Mouse (Mus musculus) hindlimb bud, embryonic 11.5 days (tissue): ENCODE measurements around the gene Csrp2.

Experiments used
- DNase-seq: peaks from one replicate; pipeline ENCODE4 v3.0.0-alpha.2; 2012; ENCODE audit warnings: low read depth, low spot score; ENCODE audit errors: extremely low spot score

Gene Csrp2

GRCm38 (mm10) chr10:110919531-110920343 lies at the start of gene Csrp2:
Csrp2 (plus strand) TSS chr10:110919789.
- peak; percentile 79 for DNase-seq

- no peak for DNase-seq
These were observed 44.7 kb upstream of the Csrp2 start for GRCm38 (mm10) chr10:110874853-110875252.

GRCm38 (mm10) chr10:110876956-110877355 lies 42.6 kb upstream of the Csrp2 start:
- DNase-seq, result no peak

GRCm38 (mm10) chr10:110877851-110878250 lies 41.7 kb upstream of the Csrp2 start:
- no peak for DNase-seq

DNA sequence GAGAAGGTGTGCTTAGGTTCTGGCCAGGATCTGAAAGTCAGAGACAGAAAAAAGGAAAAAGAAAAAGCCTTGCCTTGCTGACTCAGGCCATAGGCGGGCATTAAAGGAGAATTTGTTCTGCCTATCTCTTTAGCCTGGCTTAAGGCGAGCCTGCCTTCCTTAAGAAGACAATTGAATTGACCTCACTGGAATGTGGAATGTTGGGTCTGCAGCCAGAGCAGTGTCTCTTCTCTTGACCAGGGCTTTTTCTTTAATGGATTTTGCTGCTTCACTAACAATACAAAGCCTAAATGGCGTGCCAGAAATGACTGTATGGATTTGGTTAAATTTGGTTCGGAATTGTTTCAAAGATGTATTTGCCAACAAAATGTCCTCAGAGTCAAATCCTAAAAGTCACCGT lies 40.9 kb upstream of the Csrp2 start:
- no peak for DNase-seq

DNA sequence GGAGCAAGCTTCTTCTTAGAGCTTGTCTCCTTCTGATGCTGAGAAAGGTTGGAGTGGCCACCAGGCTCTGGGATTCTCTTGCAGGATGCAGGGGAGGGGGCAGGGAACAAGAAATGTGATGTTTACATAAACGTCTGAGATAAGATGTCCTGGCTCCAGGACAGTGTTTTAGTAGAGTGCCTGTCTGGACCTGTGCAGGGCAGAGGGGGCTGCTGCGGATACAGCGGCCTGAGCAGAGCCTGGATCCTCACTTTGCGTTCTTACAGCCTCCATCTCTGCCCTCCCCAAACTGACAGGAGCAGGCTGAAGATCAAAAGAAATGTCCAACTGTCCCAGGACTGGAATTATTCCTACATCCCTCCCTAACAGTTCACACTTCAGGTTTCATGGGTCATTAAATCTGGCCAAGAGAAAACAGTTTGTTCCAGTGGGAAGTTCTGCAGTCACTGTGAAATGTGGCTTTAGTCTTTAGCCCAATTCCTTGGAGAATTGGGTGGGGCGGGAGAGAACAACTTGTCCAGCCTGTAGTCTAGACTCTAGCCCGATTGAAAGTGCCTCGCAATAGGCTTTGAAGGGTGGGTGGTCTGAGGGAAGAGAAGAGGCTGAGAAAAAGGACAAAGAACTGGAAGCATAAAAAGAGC lies 40.0 kb upstream of the Csrp2 start:
- DNase-seq, result no peak

DNA sequence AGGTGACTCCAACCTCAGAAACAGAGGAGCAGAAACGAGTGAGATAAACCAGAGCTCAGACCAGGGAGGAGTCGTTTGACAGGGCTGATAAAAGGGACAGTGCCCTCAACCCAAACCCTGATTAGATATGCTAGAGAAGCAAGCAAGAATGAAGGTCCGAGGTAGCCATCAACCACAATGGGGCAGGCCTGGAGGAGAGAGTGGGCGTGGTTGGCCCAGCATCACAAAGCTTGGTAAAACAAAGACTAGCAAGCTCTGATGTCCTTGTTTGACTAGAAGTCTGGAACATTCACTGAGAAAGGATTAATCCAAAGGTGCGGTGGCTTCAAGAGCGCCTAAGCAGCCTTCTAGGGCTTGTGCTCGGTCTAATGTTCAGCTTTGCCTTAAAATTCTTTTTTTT lies 38.2 kb upstream of the Csrp2 start:
- DNase-seq, result no peak

DNA sequence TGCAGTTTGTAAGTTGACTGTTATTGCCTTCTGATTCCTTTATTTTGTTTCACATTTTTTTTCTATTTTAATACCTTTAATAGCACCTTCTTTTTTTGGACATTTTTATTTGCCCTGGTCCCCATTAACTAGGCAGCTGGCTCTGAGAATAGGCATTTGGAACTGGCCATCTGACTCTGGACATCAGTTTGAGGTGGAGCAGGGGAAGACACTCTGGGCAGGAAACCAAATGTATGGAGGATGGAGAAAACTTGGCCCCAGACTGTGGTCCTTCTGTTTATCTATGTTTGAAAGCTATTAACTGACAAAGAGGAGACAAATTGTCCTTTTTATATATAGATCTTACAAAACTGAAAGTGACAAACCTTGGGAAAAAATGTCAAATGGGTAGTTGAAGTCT lies 36.9 kb upstream of the Csrp2 start:
- DNase-seq, result no peak

DNA sequence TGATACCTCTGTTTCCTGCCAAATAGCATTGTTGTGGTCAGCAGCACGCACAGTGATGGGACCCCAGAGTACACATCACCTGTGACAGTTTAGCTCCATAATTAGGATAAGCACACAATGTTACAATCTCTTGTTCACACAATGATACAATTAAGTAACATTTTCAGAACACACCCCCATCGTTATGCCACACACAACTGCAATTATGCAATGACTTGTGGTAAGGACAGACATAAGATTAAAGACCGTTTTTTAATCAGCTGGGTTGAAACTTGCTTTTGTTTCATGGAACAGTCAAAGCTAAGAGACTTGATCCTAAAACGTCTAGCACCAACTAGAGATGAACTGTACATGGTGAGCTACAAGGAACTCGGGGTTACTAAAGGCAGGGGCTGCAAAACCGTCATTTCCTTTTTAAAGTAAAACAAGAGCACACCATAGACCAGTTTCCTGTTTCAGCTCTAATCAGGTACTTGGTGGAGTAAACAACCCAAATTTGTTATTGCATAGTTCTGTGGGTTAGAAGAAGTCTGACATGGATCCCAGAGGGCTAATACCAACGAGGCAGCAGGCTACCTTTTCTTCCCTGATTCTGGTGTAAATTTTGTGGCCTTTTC lies 28.8 kb upstream of the Csrp2 start:
- DNase-seq, result no peak

GRCm38 (mm10) chr10:110899744-110900501 lies 19.7 kb upstream of the Csrp2 start:
- DNase-seq, result no peak

DNA sequence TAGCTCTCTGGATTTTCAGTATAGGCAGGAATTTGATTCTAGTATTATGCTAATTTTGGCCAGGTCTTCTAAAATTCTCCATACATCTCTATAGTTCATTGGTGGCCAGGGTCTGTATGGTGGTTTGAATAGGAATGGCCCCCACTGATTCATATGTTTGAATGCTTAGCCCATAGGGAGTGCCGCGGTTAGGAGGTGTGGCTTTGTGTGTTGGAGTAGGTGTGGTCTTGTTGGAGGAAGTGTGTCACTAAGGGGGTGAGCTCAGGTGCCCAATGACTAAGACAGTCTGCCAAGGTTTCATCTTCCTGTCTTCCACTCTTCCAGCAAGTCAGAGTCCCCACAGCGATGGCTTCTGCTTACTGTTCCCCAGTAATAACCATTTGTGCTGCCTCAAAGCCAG lies 15.7 kb upstream of the Csrp2 start:
- no peak for DNase-seq

- no peak for DNase-seq
These were observed 2.8 kb upstream of the Csrp2 start for GRCm38 (mm10) chr10:110916666-110917344.

- DNase-seq, result no peak
These were observed 2.1 kb upstream of the Csrp2 start for GRCm38 (mm10) chr10:110917521-110917920.

DNA sequence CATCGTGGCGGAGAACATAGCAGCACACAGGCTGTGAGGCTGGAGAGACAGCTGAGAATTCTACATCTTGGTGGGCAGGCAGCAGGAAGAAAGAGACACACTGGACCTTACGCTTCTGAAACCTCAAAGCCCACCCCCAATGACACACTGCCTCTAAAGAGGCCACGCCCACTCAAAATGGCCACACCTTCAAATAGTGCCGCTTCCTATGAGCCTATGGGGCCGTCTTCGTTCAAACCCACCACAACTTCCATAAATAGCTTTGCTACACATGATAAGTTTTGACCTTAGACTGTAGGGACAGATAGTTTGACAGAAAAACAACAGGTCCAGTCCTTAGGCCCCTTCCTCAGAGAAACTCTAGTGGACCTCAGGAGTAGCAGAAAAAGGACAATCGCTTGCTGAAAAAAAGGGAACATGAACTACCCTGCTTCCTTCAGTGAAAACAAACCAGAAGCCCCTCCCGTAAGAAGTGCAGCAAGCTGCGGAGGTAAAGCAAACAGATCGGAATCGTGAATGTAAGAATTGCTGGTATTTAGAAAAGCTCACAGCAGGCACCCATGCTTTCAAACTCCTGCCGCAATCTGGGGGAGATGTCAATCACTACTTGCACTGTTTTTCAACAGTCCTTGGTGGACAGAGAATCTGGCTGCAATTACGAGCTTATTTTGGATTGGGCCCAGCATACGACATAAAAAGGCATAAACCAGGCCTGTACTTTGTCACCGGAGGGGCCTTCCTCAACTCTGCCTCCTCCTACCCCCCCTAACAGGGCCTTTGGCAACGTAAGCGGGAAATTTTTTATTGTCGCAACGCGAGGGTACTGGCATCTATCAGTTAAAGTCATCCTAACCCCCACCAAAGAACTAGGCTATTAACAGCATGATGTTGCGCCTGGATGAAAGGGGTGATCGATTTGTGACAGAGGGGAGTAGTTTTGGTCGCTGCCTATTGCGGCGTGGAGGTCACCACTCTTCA lies 886 bp upstream of the Csrp2 start:
- no peak for DNase-seq

GRCm38 (mm10) chr10:110920368-110920950 lies 870 bp downstream of the Csrp2 start:
- DNase-seq, result no peak

GRCm38 (mm10) chr10:110921890-110922289 lies 2.3 kb downstream of the Csrp2 start:
- no peak for DNase-seq

DNA sequence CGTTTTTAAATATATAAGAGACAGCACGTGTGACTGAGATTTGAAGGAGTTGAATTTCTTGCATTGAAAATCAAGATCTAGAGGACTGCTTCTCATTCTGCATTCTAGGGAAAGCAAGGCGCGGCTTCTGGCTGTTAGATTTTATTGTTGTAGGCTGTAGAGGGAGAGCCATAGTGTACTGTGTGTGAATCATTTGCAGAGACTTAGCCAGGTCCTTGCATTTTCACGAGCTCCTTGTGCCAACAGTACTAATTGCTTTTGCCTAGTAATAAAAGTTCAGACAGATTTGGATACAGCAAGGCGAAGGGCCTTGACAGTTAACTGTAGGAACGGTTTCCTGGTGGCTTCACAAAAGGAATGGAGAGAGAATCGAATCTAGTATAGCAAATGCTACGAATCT lies 3.0 kb downstream of the Csrp2 start:
- DNase-seq, result no peak

DNA sequence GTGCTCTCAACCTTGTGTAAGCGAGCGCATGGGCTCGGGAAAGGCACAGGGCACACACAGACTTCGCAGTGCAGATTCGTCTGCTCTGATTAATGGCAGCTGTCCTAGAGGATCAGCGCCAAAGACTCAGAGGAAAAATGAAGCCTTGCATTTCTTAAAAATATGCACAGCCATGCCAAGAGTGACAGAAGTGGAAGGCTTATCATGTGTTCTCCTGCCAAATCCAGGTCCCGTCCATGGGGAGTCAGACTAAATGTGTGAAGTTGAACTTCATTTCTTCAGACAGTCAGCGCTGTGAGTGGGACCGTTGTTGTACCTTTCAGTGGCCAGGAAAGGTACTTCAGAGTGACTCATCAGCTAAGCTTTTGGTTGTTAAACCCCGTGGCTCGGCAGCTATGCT lies 7.9 kb downstream of the Csrp2 start:
- DNase-seq, result no peak

DNA sequence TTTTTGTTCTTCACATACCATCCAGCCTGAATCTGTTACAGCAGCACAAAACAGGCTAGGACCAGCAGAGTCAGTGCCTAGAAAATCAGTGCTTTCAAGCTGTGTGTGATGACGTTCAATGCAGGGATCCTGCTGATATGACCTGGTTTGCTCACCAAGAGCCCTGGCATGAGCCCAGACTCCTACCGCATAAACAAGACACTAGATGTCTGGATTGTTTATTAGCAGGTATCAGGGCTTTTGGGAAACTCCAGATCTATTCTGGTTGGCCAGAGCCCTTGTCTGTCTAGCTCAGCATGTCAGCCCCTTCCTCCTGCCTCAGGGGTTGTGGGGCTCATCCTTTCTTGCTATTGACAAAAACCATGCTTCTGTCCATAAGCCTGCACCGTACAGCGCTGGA lies 10.2 kb downstream of the Csrp2 start:
- DNase-seq, result no peak
